Mouse (Mus musculus) adrenal gland, adult 2 months (tissue): ENCODE data around the gene Chka. TPM values are rescaled to one million over a fixed set of nuclear protein-coding genes. Genes with fewer than 3 reads are reported as not detected.
A peak's percentile ranks its signal among the peaks of the same experiment; 100 is the strongest.

Experiments used
- DNase-seq: peaks from one replicate; pipeline ENCODE4 v3.0.0; 2021
- polyA plus RNA-seq: library from polyadenylated mRNA; depleted of rRNA; stranded (reverse); fragments of >200 nt; gene quantifications from 2 replicates; pipeline ENCODE4 v1.2.3, GENCODE M21; 2012
- total RNA-seq, 2 experiments: library from RNA; stranded (reverse); gene quantifications; 2 replicates each; pipeline ENCODE4 v1.2.3; 2021

The Chka gene
- total and polyA plus RNA-seq, 3 experiments: 42.1 to 149 (median 124) TPM

GRCm38 (mm10) chr19:3889096-3889495 lies 37.5 kb downstream of the Chka start:
- DNase-seq: no peak

DNA sequence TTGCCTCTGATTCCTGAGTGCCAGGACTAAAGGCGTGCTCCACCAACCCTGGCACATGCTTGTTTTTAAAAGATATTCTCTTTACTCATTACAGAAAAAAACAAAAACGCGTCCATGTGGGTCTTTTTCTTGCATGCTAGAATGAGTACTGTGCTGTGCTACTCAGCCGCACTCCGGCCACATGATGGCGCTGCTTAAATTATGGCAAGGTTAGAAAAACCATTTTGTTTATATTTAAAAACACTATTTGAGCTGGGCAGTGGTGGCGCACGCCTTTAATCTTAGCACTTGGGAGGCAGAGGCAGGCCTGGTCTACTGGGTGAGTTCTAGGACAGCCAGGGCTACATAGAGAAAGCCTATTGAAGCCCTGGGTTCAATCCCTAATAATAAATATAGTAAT lies 38.6 kb downstream of the Chka start:
- no peak for DNase-seq

DNA sequence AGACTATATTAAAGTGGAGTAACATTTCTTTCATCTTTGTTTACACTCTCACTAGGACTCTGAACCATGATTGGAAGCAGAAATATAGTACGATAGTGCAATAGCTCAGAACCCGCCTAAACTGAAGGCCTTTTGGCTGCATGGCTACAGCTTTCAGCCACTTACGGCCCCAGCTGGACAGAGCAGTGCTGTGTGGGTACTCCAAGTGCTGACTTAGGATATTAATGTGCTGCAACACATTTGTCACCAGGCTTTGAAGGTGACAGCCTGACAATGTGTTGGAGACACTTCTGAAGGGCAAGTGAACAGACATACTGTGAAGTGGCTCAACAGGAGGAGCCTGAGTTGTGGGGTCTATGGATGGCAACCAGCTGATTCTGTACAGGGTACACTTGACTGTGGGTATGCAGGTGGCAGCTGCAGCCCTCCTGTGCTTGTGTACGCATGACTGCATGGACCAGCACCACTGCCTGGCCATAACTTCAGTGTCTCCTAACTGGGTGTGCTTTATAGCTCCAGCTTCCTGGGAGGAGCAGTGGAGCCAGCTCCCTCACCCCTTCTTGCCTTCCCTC lies 42.1 kb downstream of the Chka start:
- no peak for DNase-seq

GRCm38 (mm10) chr19:3894294-3894693 lies 42.7 kb downstream of the Chka start:
- DNase-seq: no peak

- no peak for DNase-seq
Observed at GRCm38 (mm10) chr19:3895171-3895631, 43.6 kb downstream of the Chka start.

GRCm38 (mm10) chr19:3896208-3896607 lies 44.6 kb downstream of the Chka start:
- no peak for DNase-seq

GRCm38 (mm10) chr19:3897557-3897956 lies 46.0 kb downstream of the Chka start:
- DNase-seq: no peak

GRCm38 (mm10) chr19:3898952-3899351 lies 47.4 kb downstream of the Chka start:
- no peak for DNase-seq

- DNase-seq: no peak
Observed at GRCm38 (mm10) chr19:3899618-3900017, 48.0 kb downstream of the Chka start.

- no peak for DNase-seq
Observed at GRCm38 (mm10) chr19:3902966-3903365, 51.4 kb downstream of the Chka start.

GRCm38 (mm10) chr19:3903648-3904362 lies 52.2 kb downstream of the Chka start:
- no peak for DNase-seq

GRCm38 (mm10) chr19:3904363-3904675 lies 52.7 kb downstream of the Chka start:
- no peak for DNase-seq

GRCm38 (mm10) chr19:3905261-3905969 lies 53.8 kb downstream of the Chka start:
- peak; percentile 71 for DNase-seq

- no peak for DNase-seq
Observed at GRCm38 (mm10) chr19:3906326-3906725, 54.8 kb downstream of the Chka start.

DNA sequence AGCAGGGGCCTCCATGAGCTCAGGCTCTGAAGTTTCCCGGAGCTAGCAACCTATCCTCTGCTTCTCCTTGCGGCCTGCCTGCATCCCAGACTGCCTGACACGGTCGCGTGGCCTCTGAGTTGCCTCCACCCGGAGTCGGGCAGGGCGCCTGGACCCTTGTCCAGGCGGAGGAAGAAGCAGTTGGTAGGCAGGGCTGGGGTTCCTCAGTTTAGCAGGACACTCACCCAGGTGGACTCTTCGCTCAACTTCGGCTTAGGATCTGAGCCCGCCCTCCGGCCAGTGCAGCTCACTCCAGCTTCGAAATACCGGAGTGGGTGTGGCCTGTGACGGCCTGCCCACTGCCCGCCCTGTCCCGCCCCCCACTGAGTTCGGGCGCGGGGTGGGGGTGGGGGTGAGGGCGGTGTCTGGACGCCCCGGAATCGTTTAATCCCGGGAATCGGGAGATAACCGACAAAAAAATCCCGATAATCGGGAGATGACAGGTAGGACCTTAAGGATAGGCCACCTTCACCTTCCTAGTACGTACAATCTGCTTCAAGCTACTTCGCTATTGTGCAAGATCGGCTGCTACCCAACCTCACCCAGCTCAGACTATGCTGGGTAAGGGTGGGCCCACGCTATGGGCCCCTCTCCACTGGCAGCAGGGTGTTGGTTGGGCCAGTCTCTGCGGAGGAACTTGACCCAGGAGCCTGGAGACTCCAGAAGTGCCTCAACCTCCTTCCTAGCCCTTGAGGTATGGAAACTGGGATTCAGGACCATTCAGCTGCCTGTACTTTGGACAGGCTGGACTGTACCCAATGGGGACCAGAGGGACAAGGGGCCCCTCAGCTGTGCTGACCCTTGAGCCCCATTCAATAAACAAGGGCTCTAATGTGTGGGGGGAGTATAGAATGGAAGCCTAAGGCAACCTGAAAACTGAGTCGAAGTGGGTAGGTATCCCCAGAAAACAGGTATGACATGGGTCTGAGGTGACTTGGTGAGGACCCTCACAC lies 55.5 kb downstream of the Chka start, which contains the start of gene Tcirg1:
TSS of gene Tcirg1 (minus strand) at position 339 of the 992 bp plus-strand sequence.
- DNase-seq: peak; percentile 93

DNA sequence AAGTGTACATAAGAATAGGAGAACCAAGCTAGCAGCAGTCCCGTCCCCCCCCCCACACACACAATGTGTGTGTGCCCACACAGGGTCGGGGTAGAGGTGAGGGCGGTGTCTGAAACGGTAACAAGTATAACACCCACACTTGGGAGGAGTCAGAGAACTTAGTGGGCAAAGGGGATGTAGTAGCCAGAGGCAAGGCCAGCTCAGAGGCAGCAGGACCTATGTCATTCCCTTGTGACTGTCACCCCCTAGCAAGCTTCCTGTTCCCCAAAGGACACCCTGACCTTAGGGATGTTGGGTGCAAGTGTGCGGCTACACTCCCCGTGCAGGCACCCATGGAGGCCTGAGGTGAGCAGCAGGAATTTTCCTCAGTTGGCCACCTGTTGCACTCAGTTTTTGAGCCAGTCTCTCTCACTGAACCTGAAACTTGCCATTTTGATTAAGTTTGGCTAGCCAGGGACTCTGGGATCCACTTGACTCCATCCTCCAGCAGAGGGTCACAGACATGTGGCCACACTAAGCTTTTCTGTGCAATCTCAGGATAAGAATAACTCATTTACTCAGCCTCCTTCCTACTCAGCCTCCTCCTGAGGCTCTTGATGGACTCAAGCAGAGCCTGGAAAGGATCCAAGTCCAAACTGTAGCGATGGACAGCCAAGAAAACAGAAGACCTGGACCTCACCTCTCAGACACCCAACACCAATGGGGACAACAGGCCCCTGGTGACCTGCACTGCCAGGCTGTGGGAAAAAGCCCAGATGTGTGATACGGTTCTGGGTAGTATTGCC lies 56.5 kb downstream of the Chka start:
- DNase-seq: no peak

GRCm38 (mm10) chr19:3910206-3910605 lies 58.6 kb downstream of the Chka start:
- DNase-seq: peak; percentile 82

DNA sequence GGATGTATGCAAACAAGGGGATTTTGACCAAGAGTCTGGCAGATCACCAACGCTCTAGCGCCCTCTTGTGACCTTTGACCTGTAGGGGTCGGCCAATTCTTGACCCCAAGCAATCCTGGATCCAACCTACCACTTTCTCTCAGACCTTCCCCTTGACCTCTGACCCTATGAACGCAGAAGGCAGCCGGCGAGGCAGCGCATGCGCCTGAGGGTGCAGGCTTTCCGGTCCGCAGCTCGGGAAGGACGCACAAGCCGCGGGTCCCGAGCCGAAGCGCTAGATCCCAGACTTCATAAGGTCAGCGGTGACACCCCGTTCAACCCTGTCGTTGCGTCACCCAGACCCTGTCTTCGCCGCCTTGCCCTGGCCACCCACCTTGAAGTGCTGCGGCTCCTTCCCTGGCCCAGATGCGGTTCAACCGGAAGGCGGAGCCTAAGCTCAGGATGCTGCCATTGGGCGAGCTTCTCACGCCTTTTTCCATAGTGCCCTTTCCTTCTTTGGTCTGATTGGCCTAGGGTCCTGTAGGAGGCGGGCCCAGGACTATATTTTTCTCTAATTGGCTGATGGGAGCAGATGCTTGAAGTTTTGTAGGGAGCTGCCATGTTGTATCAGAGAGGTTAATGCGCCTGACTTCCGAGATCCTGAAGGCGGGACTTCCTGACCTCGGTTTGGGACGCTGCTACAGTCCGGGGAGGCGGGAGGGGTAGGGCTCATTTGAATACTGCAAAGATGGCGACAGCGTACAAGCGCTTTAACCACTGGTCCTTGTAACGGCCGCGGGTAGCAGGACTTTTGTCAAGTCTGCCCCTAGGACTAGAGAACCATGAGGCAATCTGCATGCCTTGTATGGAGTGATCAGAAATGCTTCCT lies 61.0 kb downstream of the Chka start, which contains the start of gene Ndufs8:
TSS of gene Ndufs8 (minus strand) at position 438 of the 868 bp plus-strand sequence.
- peak; percentile 96 for DNase-seq

GRCm38 (mm10) chr19:3913692-3914091 lies 62.1 kb downstream of the Chka start:
- no peak for DNase-seq

GRCm38 (mm10) chr19:3914535-3914934 lies 63.0 kb downstream of the Chka start:
- DNase-seq: no peak
